Mouse (Mus musculus) T-helper 17 cell (primary cell): ENCODE data around the gene Snap91.

Experiments
- in situ Hi-C, 2 experiments: fragments of 300-600 bp; cut with MboI, MseI; formaldehyde crosslinking; loops; 1 replicate in 1 of 2; 2 replicates in 1 of 2; pipeline ENCODE4 v1.15.1; 2025; ENCODE audit warnings: high pct_unique_total_duplicates in 2 of 2

The Snap91 gene

GRCm38 (mm10) chr9:86716540-86716939, 163.9 kb downstream of the Snap91 start:
- in situ Hi-C loops = no loop called here
